Mouse (Mus musculus) hindbrain, embryonic 14.5 days (tissue): Measurements from ENCODE around the gene Olfr970. TPM values are rescaled to one million over a fixed set of nuclear protein-coding genes. Genes with fewer than 3 reads are reported as not detected.
"Not testable (repeated sequence)": the region's sequence is repeated elsewhere in the genome, so short reads cannot be mapped to it uniquely, and the experiment has no call there.

Experiments
- ATAC-seq: fragments of 200-750 bp; cut with Nextera tagmentation; 2 replicates; pipeline ENCODE4 v1.8.0; 2017; ENCODE audit warnings: moderate number of reproducible peaks, mild to moderate bottlenecking, moderate TSS enrichment, moderate library complexity; ENCODE audit not compliant: low FRiP score
- DNase-seq: peaks from one replicate; pipeline ENCODE4 v3.0.0-alpha.2; 2015; ENCODE audit warnings: low spot score
- H3K27ac ChIP-seq: fragments of 300-500 bp; sonication (generic); 2 replicates; pipeline ENCODE4 v1.5.1; 2014; ENCODE audit warnings: mild to moderate bottlenecking, moderate library complexity
- H3K27me3 ChIP-seq: fragments of 300-500 bp; sonication (generic); 2 replicates; pipeline ENCODE4 v1.6.1; 2014; ENCODE audit warnings: mild to moderate bottlenecking, low read length, mixed read lengths; ENCODE audit not compliant: control insufficient read depth, insufficient read depth
- H3K36me3 ChIP-seq: fragments of 300-500 bp; sonication (generic); replicated peaks from 2 replicates; pipeline ENCODE4 v1.6.1; 2014; ENCODE audit not compliant: control insufficient read depth, insufficient read depth
- H3K4me1 ChIP-seq: fragments of 300-500 bp; sonication (generic); replicated peaks from 2 replicates; pipeline ENCODE4 v1.6.1; 2014; ENCODE audit warnings: antibody characterized with exemption, low read length, mixed read lengths; ENCODE audit not compliant: control insufficient read depth, insufficient read depth
- H3K4me2 ChIP-seq: fragments of 300-500 bp; sonication (generic); replicated peaks from 2 replicates; pipeline ENCODE4 v1.6.1; 2014; ENCODE audit warnings: mild to moderate bottlenecking, moderate library complexity
- H3K4me3 ChIP-seq: fragments of 300-500 bp; sonication (generic); replicated peaks from 2 replicates; pipeline ENCODE4 v1.5.1; 2014; ENCODE audit warnings: mild to moderate bottlenecking, low read length
- H3K9ac ChIP-seq: fragments of 300-500 bp; sonication (generic); 2 replicates; pipeline ENCODE4 v1.6.1; 2014
- H3K9me3 ChIP-seq: fragments of 300-500 bp; sonication (generic); 2 replicates; pipeline ENCODE4 v1.6.1; 2016; ENCODE audit warnings: low read length; ENCODE audit not compliant: control insufficient read depth
- WGBS: fragments of 180-500 bp; shearing (Covaris S2); extraction: QIAGEN DNeasy Blood & Tissue Kit; methylation state at CpG from one replicate; pipeline ENCODE4 v1.1.7; 2014; 5-methylcytosine and 5-hydroxymethylcytosine counted together
- polyA plus RNA-seq: library from polyadenylated mRNA; unstranded; fragments of >200 nt; fragmentation: Nextera tagmentation; extraction: Ambion mirVana; gene quantifications from 2 replicates; pipeline ENCODE4 v1.2.1, GENCODE M21; 2014

Olfr970 gene
- not detected in 2 replicates for polyA plus RNA-seq

GRCm38 (mm10) chr9:39808560-39808959 lies at the start of gene Olfr970:
Gene Olfr970, plus strand, starts transcription at chr9:39808860.
- H3K9me3 ChIP-seq, result no peaks in the 10 kb centered on the region
- no peak within 1 kb of the TSS for H3K4me2 ChIP-seq
- H3K27ac ChIP-seq, result no peak within 1 kb of the TSS
- ATAC-seq (no peak), DNase-seq (no peak)
- 72% methylated on average over 4 of the region's 4 CpGs for WGBS
- no peak within 1 kb of the TSS for H3K4me3 ChIP-seq
- H3K4me1 ChIP-seq, result no peaks in the 10 kb centered on the region
- no peaks in the 10 kb centered on the region for H3K36me3 ChIP-seq
- H3K9ac ChIP-seq, result no peak within 1 kb of the TSS
- no peaks in the 10 kb centered on the region for H3K27me3 ChIP-seq

DNA sequence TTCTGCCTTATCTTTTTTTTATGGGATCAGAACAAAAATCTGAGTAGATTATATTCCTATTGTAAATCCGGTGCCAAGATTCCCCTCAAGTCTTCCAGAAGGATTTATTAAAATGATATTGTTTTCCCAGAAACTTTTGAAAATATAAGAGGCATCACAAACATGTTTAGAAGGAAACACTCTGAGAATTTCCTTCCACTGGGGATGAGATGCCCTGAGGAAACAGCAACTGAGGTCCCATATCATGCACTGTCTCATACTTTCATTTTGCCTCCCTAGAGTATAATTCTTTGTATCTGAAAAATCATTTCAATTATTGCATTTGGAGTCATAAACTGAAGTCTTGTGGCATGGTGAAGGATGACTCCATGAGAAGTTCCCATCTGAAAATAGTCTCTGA lies 25.5 kb upstream of the Olfr970 start, which contains the start of gene Olfr968:
Olfr968 (minus strand) TSS at position 101 of the 400 bp plus-strand sequence.
- no peak within 1 kb of the TSS for H3K4me3 ChIP-seq

GRCm38 (mm10) chr9:39790558-39790957 lies 18.1 kb upstream of the Olfr970 start, which contains the start of gene Olfr969:
Gene Olfr969, plus strand, starts transcription at chr9:39790945.
- Histone ChIP-seq H3K9me3 (no peaks in the 10 kb centered on the region), H3K9ac (no peak within 1 kb of the TSS), H3K4me2 (no peak within 1 kb of the TSS), H3K4me1 (no peaks in the 10 kb centered on the region), H3K4me3 (no peak within 1 kb of the TSS), H3K27me3 (no peaks in the 10 kb centered on the region), H3K36me3 (no peaks in the 10 kb centered on the region), H3K27ac (no peak within 1 kb of the TSS)
- ATAC-seq (no peak), DNase-seq (no peak)
- 66% methylated on average over 2 of the region's 2 CpGs for WGBS

More for the DNA sequence above, 25.5 kb upstream of the Olfr970 start, which contains the start of gene Olfr968:
- Histone ChIP-seq H3K4me1 (no peaks in the 10 kb centered on the region), H3K27me3 (no peaks in the 10 kb centered on the region), H3K27ac (no peak within 1 kb of the TSS), H3K4me2 (no peak within 1 kb of the TSS), H3K9ac (no peak within 1 kb of the TSS), H3K36me3 (no peaks in the 10 kb centered on the region), H3K9me3 (no peaks in the 10 kb centered on the region)
- 87% methylated on average over 1 of the region's 1 CpGs for WGBS
- DNase-seq, result no peak
- no peak for ATAC-seq

DNA sequence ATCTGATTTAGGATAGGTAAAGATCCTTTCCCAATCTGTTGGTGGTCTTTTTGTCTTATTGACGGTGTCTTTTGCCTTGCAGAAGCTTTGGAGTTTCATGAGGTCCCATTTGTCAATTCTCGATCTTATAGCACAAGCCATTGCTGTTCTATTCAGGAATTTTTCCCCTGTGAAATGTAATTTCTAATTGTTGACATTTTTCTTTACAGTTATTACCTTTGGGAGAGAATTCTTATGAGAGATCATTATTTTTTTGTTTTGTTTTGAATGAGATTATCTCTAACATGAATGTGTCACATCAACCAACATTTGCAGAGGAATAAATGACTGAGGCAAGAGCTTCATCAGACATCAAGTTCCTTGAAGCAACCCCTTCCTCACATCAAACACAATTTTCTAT lies 27.9 kb downstream of the Olfr970 start, which contains the start of gene Olfr971:
Olfr971 (plus strand) TSS at position 301 of the 400 bp plus-strand sequence.
- not testable (repeated sequence) for ATAC-seq, H3K36me3 ChIP-seq, H3K4me1 ChIP-seq, H3K9me3 ChIP-seq, H3K9ac ChIP-seq, H3K4me2 ChIP-seq, H3K27me3 ChIP-seq, H3K4me3 ChIP-seq, DNase-seq, H3K27ac ChIP-seq
- 84% methylated on average over 1 of the region's 2 CpGs for WGBS

DNA sequence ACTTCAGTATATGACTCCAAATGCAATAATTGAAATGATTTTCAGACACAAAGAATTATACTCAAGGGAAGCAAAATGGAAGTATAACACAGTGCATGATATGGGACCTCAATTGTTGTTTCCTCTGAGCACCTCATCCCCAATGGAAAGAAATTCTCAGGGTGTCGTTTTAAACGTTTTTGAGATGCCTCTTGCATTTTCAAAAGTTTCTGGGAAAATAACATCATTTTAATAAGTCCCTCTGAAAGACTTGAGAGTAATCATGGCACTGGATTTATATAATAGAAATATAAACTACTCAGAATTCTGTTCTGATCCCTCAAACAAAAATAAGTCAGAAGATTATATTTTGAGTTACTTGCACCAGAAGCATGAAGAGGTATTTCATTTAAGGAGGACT lies 57.5 kb downstream of the Olfr970 start, which contains the start of gene Olfr972:
Olfr972 (plus strand) TSS at position 301 of the 400 bp plus-strand sequence.
- DNase-seq (no peak), ATAC-seq (no peak)
- no peaks in the 10 kb centered on the region for H3K27me3 ChIP-seq
- no peak within 1 kb of the TSS for H3K9ac ChIP-seq
- H3K4me3 ChIP-seq, result no peak within 1 kb of the TSS
- H3K36me3 ChIP-seq, result no peaks in the 10 kb centered on the region
- H3K9me3 ChIP-seq, result no peaks in the 10 kb centered on the region
- no peaks in the 10 kb centered on the region for H3K4me1 ChIP-seq
- no peak within 1 kb of the TSS for H3K27ac ChIP-seq
- no peak within 1 kb of the TSS for H3K4me2 ChIP-seq
- 80% methylated on average over 2 of the region's 2 CpGs for WGBS

Other genes starting within 250 kb of the Olfr970 start
- gene Olfr959, start 233.3 kb upstream of the Olfr970 start, polyA plus RNA-seq, result not detected in 2 replicates
- gene AW551984, start 204.5 kb upstream of the Olfr970 start, polyA plus RNA-seq, result 164 and 235 TPM in 2 replicates
- not detected in 2 replicates for gene Olfr148, start 198.2 kb upstream of the Olfr970 start, polyA plus RNA-seq
- not detected in 2 replicates for gene Olfr960, start 187.5 kb upstream of the Olfr970 start, polyA plus RNA-seq
- gene Olfr961, start 163.8 kb upstream of the Olfr970 start, polyA plus RNA-seq, result not detected in 2 replicates
- gene Olfr963, start 141.7 kb upstream of the Olfr970 start, polyA plus RNA-seq, result not detected in 2 replicates
- not detected in 2 replicates for gene Olfr149, start 101.7 kb upstream of the Olfr970 start, polyA plus RNA-seq
- not detected in 2 replicates for gene Olfr965, start 97.5 kb upstream of the Olfr970 start, polyA plus RNA-seq
- not detected in 2 replicates for gene Olfr150, start 77.9 kb upstream of the Olfr970 start, polyA plus RNA-seq
- not detected in 2 replicates for gene Olfr967, start 62.6 kb upstream of the Olfr970 start, polyA plus RNA-seq
- not detected in 2 replicates for gene Olfr968, start 25.6 kb upstream of the Olfr970 start, polyA plus RNA-seq
- not detected in 2 replicates for gene Olfr969, start 17.9 kb upstream of the Olfr970 start, polyA plus RNA-seq
- not detected in 2 replicates for gene Olfr971, start 28.0 kb downstream of the Olfr970 start, polyA plus RNA-seq
- gene Olfr972, start 57.6 kb downstream of the Olfr970 start, polyA plus RNA-seq, result not detected in 2 replicates
- not detected in 2 replicates for gene Olfr229, start 98.5 kb downstream of the Olfr970 start, polyA plus RNA-seq
- gene Olfr974, start 128.6 kb downstream of the Olfr970 start, polyA plus RNA-seq, result not detected in 2 replicates
- not detected in 2 replicates for gene Olfr975, start 143.2 kb downstream of the Olfr970 start, polyA plus RNA-seq
- not detected in 2 replicates for gene Olfr976, start 152.3 kb downstream of the Olfr970 start, polyA plus RNA-seq
- gene Olfr978, start 183.3 kb downstream of the Olfr970 start, polyA plus RNA-seq, result not detected in 2 replicates
- not detected in 2 replicates for gene Olfr979, start 194.6 kb downstream of the Olfr970 start, polyA plus RNA-seq
- not detected in 2 replicates for gene Olfr980, start 200.7 kb downstream of the Olfr970 start, polyA plus RNA-seq
- not detected in 2 replicates for gene Olfr981, start 212.6 kb downstream of the Olfr970 start, polyA plus RNA-seq